Mouse (Mus musculus): ENCODE measurements around the gene Vmn1r183.

DNA sequence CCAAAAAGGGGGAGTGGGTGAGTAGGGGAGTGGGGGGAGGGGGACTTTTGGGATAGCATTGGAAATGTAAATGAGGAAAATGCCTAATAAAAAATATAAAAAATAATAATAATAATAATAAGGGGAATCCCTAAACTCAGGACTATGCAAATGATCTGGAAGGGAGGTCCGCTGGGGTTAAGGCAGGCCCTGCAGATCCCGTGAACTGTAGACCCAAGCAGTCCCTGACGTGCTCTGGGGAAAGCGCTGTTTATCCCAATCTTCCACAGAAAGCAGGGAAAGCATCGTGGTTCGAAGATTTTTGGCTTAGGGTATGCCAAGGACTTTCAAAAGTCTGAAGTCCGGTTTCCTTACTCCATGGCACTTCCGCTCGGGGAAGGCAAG lies 58.7 kb downstream of the Vmn1r183 start:
- no peak for TF ChIP-seq CTCF (IDR thresholded peaks at IDR 0.05; ENCODE audit: low read depth, low read length)
- no peak for TF ChIP-seq POLR2A (IDR thresholded peaks at IDR 0.05; ENCODE audit: borderline replicate concordance, low read depth, low read length)

Measured in bone marrow macrophage, adult 2 months (primary cell).